Mouse (Mus musculus) midbrain, embryonic 15.5 days (tissue): ENCODE data around the gene Gm26620. TPM values are rescaled to one million over a fixed set of nuclear protein-coding genes. Genes with fewer than 3 reads are reported as not detected.
A peak's percentile ranks its signal among the peaks of the same experiment; 100 is the strongest.

Experiments
- ATAC-seq: fragments of 200-750 bp; cut with Nextera tagmentation; replicated peaks from 2 replicates; pipeline ENCODE4 v1.8.0; 2017; ENCODE audit warnings: moderate TSS enrichment
- H3K27ac ChIP-seq: fragments of 300-500 bp; sonication (generic); 2 replicates; pipeline ENCODE4 v1.5.1; 2015; ENCODE audit warnings: mild to moderate bottlenecking, inconsistent platforms
- H3K27me3 ChIP-seq: fragments of 300-500 bp; sonication (generic); replicated peaks from 2 replicates; pipeline ENCODE4 v1.6.1; 2015; ENCODE audit warnings: inconsistent platforms
- H3K36me3 ChIP-seq: fragments of 300-500 bp; sonication (generic); replicated peaks from 2 replicates; pipeline ENCODE4 v1.6.1; 2015; ENCODE audit warnings: inconsistent platforms
- H3K4me1 ChIP-seq: fragments of 300-500 bp; sonication (generic); 2 replicates; pipeline ENCODE4 v1.6.1; 2015; ENCODE audit warnings: inconsistent platforms
- H3K4me2 ChIP-seq: fragments of 300-500 bp; sonication (generic); 2 replicates; pipeline ENCODE4 v1.6.1; 2015; ENCODE audit warnings: inconsistent platforms, mild to moderate bottlenecking, moderate library complexity
- H3K4me3 ChIP-seq: fragments of 300-500 bp; sonication (generic); 2 replicates; pipeline ENCODE4 v1.5.1; 2015; ENCODE audit warnings: mild to moderate bottlenecking, inconsistent platforms
- H3K9ac ChIP-seq: fragments of 300-500 bp; sonication (generic); 2 replicates; pipeline ENCODE4 v1.6.1; 2015; ENCODE audit warnings: mild to moderate bottlenecking, inconsistent platforms
- H3K9me3 ChIP-seq: fragments of 300-500 bp; sonication (generic); 2 replicates; pipeline ENCODE4 v1.6.1; 2016; ENCODE audit warnings: inconsistent platforms
- WGBS: fragments of 180-500 bp; shearing (Covaris S2); methylation state at CpG from one replicate; pipeline ENCODE4 v1.1.7; 2015; ENCODE audit warnings: mixed read lengths; 5-methylcytosine and 5-hydroxymethylcytosine counted together
- polyA plus RNA-seq: library from polyadenylated mRNA; unstranded; fragments of >200 nt; fragmentation: Nextera tagmentation; extraction: Ambion mirVana; gene quantifications from 2 replicates; pipeline ENCODE4 v1.2.1, GENCODE M21; 2015

The Gm26620 gene
- polyA plus RNA-seq, 1 experiment from 2014 or later = 0.76 TPM

DNA sequence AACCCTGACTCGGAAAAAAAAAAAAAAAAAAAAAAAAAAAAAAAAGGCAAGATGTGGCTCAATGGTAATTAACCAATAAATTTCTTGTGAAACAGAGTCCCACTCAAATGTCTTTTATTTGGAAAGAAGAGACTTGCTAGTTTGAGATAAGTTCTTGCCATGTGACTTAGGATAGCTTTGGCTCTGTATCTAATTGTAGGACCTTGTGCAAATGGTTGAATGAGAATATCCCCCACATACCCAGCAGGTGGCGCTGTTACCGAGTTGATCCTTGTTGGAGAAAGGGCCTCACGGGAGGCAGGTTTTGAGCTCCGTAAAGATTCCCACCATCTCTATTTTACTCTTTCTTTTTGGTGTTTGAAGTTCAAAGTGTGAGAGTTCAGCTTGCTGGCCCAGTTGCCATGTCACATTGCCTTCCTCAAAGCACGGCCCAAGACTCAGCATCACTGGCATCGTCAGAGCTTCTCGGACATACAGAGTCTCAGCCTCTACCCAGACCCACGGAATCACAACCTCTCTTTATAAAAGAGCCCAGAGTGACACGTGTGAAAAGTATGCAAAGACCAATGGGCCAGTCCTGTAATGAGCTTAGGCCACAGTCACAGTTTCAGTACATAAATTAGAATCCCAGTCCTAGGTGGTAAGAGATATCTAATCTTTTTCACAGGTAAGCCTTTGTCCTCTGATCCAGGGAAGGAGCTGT is 16.8 kb downstream of the Gm26620 start:
- Histone ChIP-seq H3K27me3 (peaks cover 11% of the 10 kb centered on the region; the same call in 1 of the 2 replicates), H3K9me3 (no peaks in the 10 kb centered on the region), H3K27ac (no peak overlapping the region), H3K4me1 (no peaks in the 10 kb centered on the region), H3K4me3 (peak overlapping the region; percentile 8; the same call in 1 of the 2 replicates), H3K9ac (no peak overlapping the region), H3K36me3 (no peaks in the 10 kb centered on the region), H3K4me2 (peak overlapping the region; percentile 11)
- ATAC-seq = peak; percentile 75
- 23% methylated on average over 10 of the region's 10 CpGs for WGBS

DNA sequence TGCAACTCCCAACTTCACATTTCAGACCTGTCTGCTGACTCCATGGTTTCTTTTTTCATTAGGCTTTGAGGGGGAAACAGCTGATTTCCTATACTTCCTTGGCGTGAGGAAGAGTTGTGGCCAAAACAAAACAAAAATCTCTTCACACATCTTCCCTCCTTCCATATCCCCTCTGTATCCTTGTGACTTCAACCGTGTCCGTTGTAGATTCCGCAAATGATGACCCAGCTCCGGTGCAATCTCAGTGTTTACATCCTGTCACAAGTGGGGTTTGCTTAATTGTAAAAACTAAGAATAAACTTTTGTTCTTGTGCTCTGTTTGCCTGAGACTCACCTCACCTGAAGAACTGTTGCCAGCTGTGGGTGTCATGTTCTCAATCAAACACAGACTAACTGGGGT is 18.6 kb downstream of the Gm26620 start:
- Histone ChIP-seq H3K27me3 (peaks cover 19% of the 10 kb centered on the region), H3K9me3 (no peaks in the 10 kb centered on the region), H3K9ac (no peak overlapping the region), H3K4me3 (no peak overlapping the region), H3K36me3 (no peaks in the 10 kb centered on the region), H3K4me1 (peaks cover 8% of the 10 kb centered on the region), H3K4me2 (no peak overlapping the region), H3K27ac (no peak overlapping the region)
- WGBS = 84% methylated on average over 5 of the region's 5 CpGs
- ATAC-seq = no peak

DNA sequence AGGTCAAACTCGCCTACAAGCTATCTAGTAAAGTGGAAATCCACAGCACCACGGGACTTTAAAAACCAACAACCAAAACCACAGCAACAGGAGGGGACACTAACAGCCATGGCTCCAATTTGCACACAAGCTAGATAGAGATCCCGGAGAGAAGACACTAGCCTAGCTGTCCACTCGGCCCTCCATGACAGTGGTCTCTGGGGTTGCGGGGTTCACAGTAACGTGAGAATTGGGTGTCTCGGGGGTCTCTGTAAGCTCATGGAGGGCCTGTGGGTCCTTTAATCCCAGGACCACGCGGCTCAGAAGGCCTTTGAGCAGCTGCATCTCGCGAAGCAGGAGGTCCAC is 22.2 kb downstream of the Gm26620 start:
- 16% methylated on average over 11 of the region's 11 CpGs for WGBS
- peak overlapping the region; percentile 52 for H3K9ac ChIP-seq
- H3K4me3 ChIP-seq = peak overlapping the region; percentile 58
- ATAC-seq = no peak; the same call in 1 of the 2 replicates
- H3K27ac ChIP-seq = no peak overlapping the region
- peaks cover 27% of the 10 kb centered on the region for H3K27me3 ChIP-seq
- H3K36me3 ChIP-seq = no peaks in the 10 kb centered on the region
- H3K9me3 ChIP-seq = no peaks in the 10 kb centered on the region
- peaks cover 12% of the 10 kb centered on the region for H3K4me1 ChIP-seq
- H3K4me2 ChIP-seq = peak overlapping the region; percentile 92

DNA sequence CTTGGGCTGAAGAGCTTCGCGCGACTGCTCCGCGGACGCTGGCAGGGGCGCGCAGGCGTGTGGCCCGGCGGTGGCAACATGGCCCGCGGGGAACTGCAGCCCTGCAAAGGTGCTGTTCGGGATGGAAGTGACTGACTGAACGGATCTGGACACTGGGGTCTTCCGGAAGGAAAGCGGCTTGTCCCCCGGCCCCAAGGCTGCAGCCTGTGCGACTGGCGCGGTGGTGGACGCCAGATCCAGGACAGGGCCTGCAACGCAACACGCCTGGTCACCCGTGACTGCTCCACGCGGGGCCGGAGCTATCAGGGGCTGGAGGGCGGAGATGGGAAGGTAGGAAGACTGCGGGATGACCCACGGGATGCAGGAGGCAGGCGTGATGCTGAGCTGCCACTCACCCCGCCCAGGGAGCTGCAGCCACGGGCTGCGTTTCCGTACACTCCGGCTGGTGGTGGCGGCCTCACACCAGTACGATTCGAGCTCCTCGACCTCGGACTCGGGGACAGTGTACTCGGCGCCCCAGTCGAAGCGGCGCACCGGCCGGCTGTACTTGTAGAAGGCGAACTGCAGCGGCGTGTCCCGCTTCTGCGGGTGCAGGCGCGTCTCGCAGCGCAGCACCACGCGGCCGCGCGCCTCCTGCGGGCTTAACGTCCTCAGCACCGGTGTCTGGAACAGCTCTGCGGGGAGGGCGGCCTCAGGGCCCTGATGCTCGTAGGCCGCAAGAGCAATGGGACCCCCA is 22.8 kb downstream of the Gm26620 start:
- WGBS = under 1% methylated on average over 71 of the region's 71 CpGs
- Histone ChIP-seq H3K4me3 (peak overlapping the region; percentile 58), H3K36me3 (no peaks in the 10 kb centered on the region), H3K9me3 (no peaks in the 10 kb centered on the region), H3K4me2 (peak overlapping the region; percentile 92), H3K9ac (peak overlapping the region; percentile 52), H3K27ac (no peak overlapping the region), H3K4me1 (peaks cover 12% of the 10 kb centered on the region), H3K27me3 (peaks cover 27% of the 10 kb centered on the region)
- ATAC-seq = peak; percentile 90

DNA sequence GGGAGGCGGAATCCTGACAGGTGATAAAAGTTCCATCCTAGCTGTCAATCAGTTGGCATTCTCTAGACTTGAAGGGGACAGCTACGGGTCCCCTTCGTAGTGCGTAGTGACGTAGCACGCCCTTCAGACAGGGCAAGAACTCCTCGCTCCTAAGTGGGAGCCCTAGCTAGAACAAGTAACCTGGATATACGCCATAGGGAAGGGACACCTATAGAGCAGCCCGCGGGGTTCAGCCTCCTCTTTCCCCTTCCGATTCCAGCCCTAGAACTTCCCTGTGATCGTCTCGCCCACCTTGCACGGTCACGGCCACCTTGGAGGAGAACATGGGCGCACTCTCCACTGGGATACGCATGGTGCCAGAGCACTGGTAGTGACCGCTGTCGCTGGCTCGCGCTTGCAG is 23.5 kb downstream of the Gm26620 start:
- H3K4me1 ChIP-seq = peaks cover 12% of the 10 kb centered on the region
- H3K9ac ChIP-seq = peak overlapping the region; percentile 52
- WGBS = 2% methylated on average over 21 of the region's 21 CpGs
- H3K9me3 ChIP-seq = no peaks in the 10 kb centered on the region
- H3K36me3 ChIP-seq = no peaks in the 10 kb centered on the region
- H3K4me2 ChIP-seq = peak overlapping the region; percentile 92
- peak; percentile 86 for ATAC-seq
- H3K4me3 ChIP-seq = peak overlapping the region; percentile 58
- no peak overlapping the region for H3K27ac ChIP-seq
- H3K27me3 ChIP-seq = peaks cover 27% of the 10 kb centered on the region

DNA sequence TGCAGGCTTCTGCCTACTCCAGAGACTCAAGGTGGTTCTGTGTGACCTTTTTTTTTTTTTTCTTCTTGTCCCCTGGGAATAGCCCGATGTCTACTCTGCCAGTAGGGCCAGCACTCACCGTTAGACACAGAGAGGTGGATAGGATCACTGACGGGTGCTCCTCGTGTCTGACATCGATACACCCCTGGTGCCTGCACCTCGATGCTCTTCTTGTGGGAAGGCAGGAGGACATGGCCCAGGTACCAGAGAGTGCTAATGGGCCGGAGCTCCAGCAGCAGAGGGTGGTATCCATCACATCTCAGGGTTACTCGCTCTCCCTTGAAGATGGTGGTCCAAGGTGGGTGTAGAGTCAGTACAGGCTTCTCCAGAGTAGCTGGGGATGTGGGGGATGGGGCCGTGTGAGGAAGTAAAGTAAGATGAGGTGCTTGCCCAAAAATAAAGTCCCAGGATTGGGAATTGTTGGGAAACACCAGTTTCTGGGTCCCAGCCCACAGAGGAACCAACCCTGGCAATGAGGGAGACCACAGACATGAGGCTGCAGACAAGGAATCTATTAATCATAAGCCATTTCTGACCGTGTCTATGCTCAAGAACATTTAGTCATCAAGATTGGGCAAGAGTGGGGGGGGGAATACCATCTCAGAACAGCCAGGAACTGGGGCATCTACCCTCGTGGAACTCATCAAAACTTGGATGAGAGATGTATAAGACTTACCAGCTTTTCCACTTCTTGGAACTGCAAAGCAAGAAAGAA is 27.2 kb downstream of the Gm26620 start:
- Histone ChIP-seq H3K27ac (no peak overlapping the region), H3K4me2 (no peak overlapping the region), H3K9me3 (no peaks in the 10 kb centered on the region), H3K4me1 (peaks cover 12% of the 10 kb centered on the region), H3K36me3 (no peaks in the 10 kb centered on the region), H3K27me3 (peaks cover 16% of the 10 kb centered on the region), H3K4me3 (no peak overlapping the region), H3K9ac (no peak overlapping the region)
- 79% methylated on average over 11 of the region's 11 CpGs for WGBS
- no peak for ATAC-seq

DNA sequence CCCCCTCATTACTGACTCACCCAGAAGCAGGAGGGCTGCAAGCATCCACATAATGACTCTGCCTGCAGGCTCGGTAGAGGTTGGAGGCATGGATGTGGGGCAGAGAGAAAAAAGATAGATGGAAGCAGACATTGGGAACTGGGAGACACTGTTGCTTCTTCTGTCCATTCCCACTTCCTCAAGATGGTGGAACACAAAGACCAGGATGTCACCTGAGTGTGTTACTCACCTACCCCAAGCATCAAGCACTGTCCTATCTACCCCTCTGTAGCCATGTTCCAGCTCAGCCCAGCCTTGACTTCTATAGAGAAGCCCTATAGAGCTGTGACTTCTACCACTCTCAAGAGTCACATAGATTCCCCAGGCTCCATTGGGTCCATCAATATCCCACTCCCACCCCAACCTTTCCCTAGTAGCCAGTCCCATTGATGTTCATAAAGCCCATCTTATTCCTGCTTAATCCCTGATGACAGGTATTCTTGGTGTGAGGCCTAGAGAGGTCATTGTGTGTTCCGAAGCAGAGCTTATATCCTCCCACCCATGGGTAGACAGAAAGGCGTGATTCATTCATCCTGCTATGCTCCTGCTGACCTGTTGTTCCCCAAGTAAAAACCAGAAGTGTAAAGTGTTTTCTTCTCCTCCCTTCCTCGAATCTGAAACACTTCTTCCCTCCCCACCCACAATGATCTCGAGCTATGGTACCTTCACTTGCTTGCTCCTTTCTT is 28.2 kb downstream of the Gm26620 start, which contains the start of gene Fcrlb:
TSS of gene Fcrlb (minus strand) at position 51 of the 725 bp plus-strand sequence.
- Histone ChIP-seq H3K4me1 (peaks cover 8% of the 10 kb centered on the region), H3K27me3 (peaks cover 12% of the 10 kb centered on the region), H3K9me3 (no peaks in the 10 kb centered on the region), H3K4me2 (no peak within 1 kb of the TSS), H3K36me3 (no peaks in the 10 kb centered on the region), H3K9ac (no peak within 1 kb of the TSS), H3K4me3 (no peak within 1 kb of the TSS), H3K27ac (no peak within 1 kb of the TSS)
- no peak for ATAC-seq
- WGBS = 56% methylated on average over 5 of the region's 5 CpGs

DNA sequence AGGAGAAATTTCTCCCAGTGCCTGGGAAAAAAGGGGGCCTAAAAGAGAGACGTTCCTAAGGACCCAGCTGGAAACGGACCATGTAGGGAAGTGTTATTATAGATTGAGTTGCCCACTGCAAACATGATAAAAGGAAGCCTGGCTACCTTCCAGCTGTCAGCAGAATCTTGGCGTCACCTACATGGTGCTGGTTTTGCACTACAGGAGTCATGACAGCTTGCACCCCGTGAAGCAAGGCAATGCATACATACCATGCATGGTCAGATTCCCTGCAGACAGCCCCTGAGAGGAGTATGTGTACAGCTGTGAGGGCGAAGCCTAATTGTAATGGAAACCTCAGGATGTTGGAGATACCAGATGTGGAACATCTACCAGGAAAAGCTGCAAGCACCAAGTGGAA is 30.8 kb downstream of the Gm26620 start:
- Histone ChIP-seq H3K9me3 (no peaks in the 10 kb centered on the region), H3K27me3 (no peaks in the 10 kb centered on the region), H3K27ac (no peak overlapping the region), H3K4me1 (no peaks in the 10 kb centered on the region), H3K4me2 (no peak overlapping the region), H3K9ac (no peak overlapping the region), H3K4me3 (no peak overlapping the region), H3K36me3 (no peaks in the 10 kb centered on the region)
- no peak for ATAC-seq
- 79% methylated on average over 5 of the region's 5 CpGs for WGBS

DNA sequence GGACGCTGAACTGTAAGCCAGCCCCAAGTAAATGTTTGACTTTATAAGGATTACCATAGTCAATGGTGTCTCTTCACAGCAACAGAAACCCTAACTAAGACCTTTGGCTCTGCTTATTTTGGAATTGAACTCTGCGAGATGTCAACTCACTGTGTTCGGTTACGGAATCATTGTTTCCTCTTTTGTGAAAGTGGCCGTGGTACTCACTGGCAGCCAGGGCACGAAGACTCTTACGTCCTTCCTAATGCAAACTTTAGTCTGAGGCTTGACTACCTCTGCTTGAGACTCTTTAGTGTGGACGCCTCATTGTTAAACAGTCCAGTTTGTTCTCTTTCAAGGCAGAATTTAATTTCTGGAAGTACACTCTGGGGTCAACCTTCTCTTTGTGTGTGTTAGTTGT is 34.4 kb downstream of the Gm26620 start:
- no peaks in the 10 kb centered on the region for H3K4me1 ChIP-seq
- H3K4me2 ChIP-seq = no peak overlapping the region
- no peaks in the 10 kb centered on the region for H3K36me3 ChIP-seq
- no peak overlapping the region for H3K9ac ChIP-seq
- ATAC-seq = no peak
- WGBS = 95% methylated on average over 8 of the region's 8 CpGs
- no peak overlapping the region for H3K27ac ChIP-seq
- H3K4me3 ChIP-seq = no peak overlapping the region
- no peaks in the 10 kb centered on the region for H3K27me3 ChIP-seq
- no peaks in the 10 kb centered on the region for H3K9me3 ChIP-seq

DNA sequence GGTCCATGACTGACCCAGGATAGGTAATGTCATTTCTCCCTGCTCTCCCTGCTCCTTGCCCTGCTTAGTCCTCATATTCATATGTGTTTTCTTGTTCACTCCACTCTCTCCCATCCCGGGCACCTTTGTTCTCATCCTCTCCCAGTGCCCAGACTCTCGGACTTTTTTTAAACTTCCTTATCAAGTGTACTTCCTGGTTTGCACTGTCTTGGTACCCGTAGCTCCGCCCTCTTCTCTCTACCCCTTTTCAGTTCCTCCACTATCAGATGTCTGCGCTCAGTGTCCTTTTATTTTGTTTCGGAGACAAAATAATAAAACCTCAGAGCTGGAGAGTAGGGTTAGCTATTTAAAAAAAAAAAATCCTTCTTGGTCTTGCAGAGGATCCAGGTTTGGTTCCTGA is 39.6 kb downstream of the Gm26620 start:
- no peaks in the 10 kb centered on the region for H3K4me1 ChIP-seq
- no peak overlapping the region for H3K4me2 ChIP-seq
- H3K9ac ChIP-seq = no peak overlapping the region
- no peak overlapping the region for H3K27ac ChIP-seq
- no peaks in the 10 kb centered on the region for H3K9me3 ChIP-seq
- H3K27me3 ChIP-seq = no peaks in the 10 kb centered on the region
- H3K4me3 ChIP-seq = no peak overlapping the region
- WGBS = 87% methylated on average over 6 of the region's 6 CpGs
- H3K36me3 ChIP-seq = no peaks in the 10 kb centered on the region
- ATAC-seq = no peak

DNA sequence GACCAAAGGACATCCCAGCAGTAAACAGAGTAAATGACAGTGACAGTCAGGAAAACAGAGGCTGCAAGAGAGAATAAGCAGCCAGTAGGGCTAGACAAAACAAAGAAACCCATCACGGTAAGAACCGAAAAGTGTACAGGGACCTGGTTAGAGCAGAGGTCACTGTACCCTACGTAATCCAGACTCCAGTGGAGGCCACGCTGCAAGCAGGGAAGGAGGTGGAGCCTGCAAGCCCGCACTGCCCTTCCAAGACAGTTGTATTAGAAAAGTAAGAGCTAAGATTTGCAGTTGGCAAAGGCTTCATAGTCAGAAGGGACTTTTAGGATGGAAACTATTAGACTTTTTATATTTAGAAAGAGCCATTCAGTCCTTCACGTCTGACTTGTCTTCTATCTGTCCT is 42.1 kb downstream of the Gm26620 start:
- no peak overlapping the region for H3K9ac ChIP-seq
- H3K4me3 ChIP-seq = no peak overlapping the region
- no peaks in the 10 kb centered on the region for H3K27me3 ChIP-seq
- H3K36me3 ChIP-seq = no peaks in the 10 kb centered on the region
- H3K4me1 ChIP-seq = no peaks in the 10 kb centered on the region
- WGBS = 65% methylated on average over 6 of the region's 6 CpGs
- no peak overlapping the region for H3K4me2 ChIP-seq
- H3K9me3 ChIP-seq = no peaks in the 10 kb centered on the region
- no peak for ATAC-seq
- H3K27ac ChIP-seq = no peak overlapping the region

DNA sequence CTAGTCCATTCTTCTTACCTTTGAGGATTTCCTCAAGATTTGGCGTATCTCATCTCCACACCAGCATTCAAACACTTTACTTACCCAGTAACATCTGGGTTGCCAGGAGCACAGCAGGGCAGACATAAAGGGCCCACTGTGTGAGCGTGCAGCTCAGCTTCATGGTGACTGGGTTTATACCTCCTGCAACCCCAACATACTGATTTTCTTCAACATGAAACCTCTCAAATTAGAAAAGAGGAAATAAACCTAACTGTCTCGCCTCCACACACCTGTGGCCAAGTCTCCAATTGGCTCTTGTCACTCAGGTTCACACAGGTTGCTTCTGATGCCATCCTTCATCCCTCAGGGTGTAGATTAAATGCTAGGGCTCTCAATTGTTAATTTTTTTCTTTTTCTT is 42.5 kb downstream of the Gm26620 start, which contains the start of gene Fcrla:
TSS of gene Fcrla (minus strand) at position 206 of the 400 bp plus-strand sequence.
- no peak within 1 kb of the TSS for H3K9ac ChIP-seq
- H3K4me3 ChIP-seq = no peak within 1 kb of the TSS
- H3K9me3 ChIP-seq = no peaks in the 10 kb centered on the region
- no peaks in the 10 kb centered on the region for H3K4me1 ChIP-seq
- H3K36me3 ChIP-seq = no peaks in the 10 kb centered on the region
- no peak within 1 kb of the TSS for H3K27ac ChIP-seq
- no peak for ATAC-seq
- no peak within 1 kb of the TSS for H3K4me2 ChIP-seq
- WGBS = 81% methylated on average over 3 of the region's 3 CpGs
- H3K27me3 ChIP-seq = no peaks in the 10 kb centered on the region
